Mouse (Mus musculus) kidney, adult 2 months (tissue): Measurements from ENCODE around the gene Oas1d.
"Not testable (repeated sequence)": the region's sequence is repeated elsewhere in the genome, so short reads cannot be mapped to it uniquely, and the experiment has no call there.

Experiments
- CTCF ChIP-seq: fragments of 200-500 bp; conservative IDR thresholded peaks from 2 replicates; pipeline ENCODE4 v1.5.1; 2011; ENCODE audit warnings: low read depth, mild to moderate bottlenecking, control low read depth, low read length, moderate library complexity, mixed read lengths; ENCODE audit not compliant: insufficient read depth, insufficient read length
- POLR2A ChIP-seq: fragments of 200-500 bp; IDR thresholded peaks from one replicate; pipeline ENCODE4 v1.6.1; 2011; ENCODE audit warnings: low read depth, low read length, control low read depth

GRCm38 (mm10) chr5:120888294-120888815 lies 26.0 kb upstream of the Oas1d start:
- TF ChIP-seq POLR2A, CTCF: not testable (repeated sequence)
